Mouse (Mus musculus): Measurements from ENCODE around the gene Notch2. TPM values are rescaled to one million over a fixed set of nuclear protein-coding genes. Genes with fewer than 3 reads are reported as not detected.

Gene Notch2
- polyA plus RNA-seq, 1 experiment: 23.1 TPM

DNA sequence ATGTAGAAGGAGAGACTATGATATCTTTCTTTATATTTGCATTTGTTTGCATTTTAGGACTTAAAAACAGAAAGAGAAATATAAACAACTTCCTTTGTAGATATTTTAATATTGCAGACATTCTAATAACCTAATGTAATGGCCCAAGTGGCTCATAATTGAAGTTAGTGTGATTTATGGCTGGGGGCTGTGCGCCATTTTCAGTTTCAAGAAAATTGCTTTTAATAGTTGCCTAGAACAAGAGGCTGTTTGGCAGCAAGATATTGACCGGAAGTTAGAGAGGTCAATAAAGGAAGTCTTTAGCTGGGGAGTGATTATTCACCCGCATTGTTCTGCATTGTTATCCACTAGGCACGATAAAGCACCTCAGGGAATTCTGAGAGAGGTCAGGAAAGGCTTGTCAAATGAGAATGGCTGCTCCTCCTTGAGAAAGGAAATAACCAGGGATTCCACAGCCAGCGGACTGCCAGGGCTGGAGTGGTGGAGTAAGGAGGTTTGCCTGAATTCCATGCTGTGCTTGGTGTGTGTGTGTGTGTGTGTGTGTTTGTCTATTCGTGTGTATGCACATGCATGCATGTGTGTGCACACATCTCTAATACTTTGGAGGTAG is 61.4 kb downstream of the Notch2 start:
- no peak for DNase-seq (ENCODE audit: low spot score)

DNA sequence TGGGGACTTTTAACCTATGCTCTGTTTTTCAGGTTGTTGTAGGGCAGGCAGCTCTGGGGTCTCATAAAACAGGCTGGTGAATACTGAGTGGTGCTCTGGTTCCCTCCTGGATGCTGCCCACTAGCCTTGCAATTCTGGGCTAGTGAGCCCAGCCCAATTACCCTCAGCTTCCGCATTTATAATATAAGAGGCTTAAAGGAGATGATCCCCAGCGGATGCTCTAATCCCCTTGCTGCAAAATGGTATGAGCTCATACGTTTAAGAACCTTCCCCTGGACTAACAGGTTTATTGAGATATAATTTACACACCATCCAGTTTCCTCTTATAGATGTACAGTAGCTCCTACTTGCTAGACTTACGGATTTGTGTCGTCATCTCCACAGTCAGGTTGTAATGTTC is 64.5 kb downstream of the Notch2 start:
- no peak for DNase-seq (ENCODE audit: low spot score)

DNA sequence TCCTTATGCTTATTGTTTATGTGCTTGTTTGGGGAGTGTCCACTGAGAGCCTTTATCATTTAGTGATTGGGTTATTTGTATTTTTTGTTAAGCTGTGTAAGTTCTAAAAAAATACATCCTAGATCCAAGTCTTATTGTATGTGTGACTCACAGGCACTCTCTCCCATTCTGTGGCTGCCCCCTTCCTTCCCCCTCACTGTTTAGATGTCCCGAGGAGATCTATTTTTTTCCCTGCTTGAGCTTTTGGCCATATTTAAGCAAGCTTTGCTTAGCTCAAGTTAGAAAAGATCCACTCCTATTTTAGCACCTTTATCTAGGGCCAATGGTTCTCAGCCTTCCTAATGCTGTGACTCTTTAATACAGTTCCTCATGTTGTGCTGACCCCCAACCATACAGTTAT is 65.5 kb downstream of the Notch2 start:
- DNase-seq (ENCODE audit: low spot score): no peak

DNA sequence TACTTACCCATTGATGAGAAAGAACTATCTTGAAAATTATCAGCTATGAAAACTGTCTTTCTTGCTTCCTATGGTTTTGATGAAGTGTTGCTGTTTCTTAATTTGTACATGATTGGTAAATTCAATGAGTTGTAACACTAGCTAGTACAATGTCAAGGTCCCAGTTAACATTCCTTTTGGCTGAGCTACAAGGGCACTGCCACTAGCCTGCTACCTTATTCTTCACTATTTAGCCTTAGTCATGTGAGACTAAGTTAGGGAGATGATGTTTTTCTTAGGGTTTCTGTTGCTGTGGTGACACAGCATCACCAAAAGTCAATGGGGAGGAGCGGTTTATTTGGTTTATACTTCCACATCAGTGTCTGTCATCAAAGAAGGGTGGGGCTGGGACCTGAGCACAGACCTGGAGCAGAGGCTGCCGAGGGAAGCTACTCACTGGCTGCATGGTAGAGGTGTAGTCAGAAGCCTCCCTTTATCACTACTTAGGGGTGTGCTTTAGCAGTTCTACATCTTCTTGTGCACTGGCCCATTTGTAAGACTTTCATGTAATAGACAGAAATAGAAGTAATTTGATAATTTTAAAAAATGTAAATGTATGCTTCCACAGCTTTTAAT is 66.4 kb downstream of the Notch2 start:
- no peak for DNase-seq (ENCODE audit: low spot score)

DNA sequence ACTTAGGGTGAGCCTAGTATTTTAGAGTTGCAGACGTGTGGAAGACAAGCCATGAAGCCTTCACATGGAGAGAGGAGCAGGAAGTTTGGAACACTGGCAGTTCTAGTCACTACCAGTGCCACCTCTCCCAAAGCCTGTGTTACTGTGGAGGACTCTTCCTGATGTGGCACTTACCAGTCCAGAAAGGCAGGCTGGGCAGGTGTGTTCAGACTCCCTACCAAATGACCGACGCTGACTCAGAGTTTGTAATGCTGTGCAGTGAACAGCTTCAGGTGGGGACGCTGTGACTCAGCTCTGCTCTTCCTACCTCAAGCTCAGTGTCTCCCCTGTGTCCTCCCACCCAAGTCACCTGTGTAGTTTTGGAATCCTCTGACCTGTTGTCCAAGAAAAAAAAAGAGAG is 67.3 kb downstream of the Notch2 start:
- no peak for DNase-seq (ENCODE audit: low spot score)

DNA sequence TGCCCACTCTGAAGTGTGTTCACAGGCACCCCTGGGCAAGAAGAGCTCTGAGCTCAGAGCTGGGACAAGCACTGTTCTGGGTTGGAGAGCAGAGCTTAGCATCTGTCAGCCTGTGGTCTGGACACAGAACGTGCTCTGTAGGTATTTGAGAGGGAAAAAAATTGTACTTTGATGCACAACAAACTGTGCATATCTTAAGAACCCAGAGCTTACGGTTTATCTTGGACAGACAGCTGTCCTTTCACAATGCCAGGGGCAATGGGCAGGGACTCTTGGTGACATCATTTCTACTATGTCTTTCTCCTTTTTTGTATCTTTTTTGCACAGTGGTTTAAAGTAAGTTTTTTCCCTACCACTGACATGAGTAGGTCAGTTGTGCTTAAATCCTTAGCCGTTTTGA is 68.9 kb downstream of the Notch2 start:
- DNase-seq (ENCODE audit: low spot score): no peak

DNA sequence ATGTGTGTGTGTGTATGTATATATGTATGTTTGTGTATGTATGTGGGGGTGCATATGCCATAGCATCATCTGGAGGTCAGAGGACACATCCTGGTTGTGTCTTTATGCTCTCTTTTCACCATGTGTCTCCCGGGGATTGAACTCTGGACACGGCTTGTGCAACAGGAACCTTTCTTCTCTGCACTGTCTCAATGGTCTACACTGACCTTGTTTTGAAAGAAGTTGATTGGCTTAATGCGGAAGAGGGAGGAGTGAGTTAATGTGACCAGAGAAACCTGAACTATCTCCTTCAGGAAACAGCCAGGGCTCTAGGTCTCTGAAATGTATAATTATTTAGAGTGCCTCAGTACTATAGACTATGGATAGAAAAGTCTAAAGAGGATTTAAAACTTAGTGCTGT is 69.6 kb downstream of the Notch2 start:
- no peak for DNase-seq (ENCODE audit: low spot score)

DNA sequence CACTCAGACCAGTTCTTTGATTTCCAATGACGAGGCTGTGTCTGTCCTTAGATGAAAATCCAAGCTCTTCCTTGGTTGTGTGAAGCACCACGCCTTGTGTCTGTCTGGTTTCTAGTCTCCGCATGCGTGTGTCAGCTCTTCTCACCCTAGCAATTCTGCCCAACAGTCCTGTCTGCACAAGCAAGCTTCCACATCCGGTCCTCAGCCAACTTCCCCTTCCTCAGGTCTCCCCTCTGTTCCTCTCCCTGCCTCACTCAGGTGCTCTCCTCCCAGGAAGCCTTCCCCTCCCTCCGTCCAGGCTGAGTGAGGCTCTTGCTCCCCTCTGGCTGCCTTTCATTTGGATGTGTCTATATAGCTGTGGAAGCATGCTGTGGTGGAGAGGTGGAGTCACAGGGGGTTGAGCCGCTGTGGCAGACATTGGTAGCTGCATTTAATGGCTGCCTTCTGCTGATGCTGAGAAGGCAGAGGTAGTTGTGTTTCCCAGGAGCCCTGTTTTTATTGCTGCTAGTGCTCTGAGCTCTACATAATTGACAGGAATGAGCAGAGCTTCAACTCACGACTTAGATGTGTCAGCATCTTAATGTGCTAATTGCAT is 70.8 kb downstream of the Notch2 start:
- DNase-seq (ENCODE audit: low spot score): no peak

DNA sequence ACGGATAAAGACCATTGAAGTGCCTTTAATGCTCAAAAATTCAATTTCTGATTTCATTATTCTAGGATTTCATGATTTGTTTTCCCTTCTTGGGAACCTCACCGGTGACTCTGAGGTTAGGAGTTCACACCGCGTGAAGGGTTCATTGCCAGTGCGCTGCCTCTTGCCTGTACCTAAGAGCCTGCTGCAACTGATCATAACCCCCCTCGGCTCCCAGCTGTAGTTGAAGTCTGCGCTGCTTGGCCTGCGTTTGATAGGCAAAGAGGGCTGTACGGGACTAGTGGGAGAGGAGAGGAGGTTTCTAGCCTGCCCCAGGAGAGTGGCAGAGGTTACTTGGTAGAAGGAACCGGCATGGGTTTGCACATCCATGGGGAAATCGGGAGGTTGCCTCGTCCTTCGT is 71.5 kb downstream of the Notch2 start:
- no peak for DNase-seq (ENCODE audit: low spot score)

DNA sequence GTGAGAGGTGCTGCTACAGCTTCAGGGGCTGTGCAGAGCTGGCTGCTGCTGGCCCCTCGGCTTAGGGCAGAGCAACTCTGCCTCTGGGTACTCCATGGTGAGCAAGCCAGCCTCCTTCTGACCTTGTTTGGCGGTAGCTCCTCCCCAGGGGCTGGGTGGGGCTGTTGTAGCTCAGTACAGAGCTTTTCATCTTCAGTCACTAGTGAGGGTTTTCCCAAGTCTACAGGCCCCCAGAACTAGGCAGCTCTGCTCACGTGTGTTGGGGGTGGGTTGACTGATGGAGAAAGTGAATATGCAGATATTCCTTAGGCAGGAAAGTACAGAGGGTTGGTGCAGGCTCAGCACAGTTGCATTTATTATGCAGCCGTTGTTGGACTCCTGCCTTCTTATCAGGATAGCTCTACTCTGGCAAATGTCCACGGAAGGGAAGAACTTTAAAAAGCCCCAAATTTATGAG is 72.5 kb downstream of the Notch2 start:
- no peak for DNase-seq (ENCODE audit: low spot score)

DNA sequence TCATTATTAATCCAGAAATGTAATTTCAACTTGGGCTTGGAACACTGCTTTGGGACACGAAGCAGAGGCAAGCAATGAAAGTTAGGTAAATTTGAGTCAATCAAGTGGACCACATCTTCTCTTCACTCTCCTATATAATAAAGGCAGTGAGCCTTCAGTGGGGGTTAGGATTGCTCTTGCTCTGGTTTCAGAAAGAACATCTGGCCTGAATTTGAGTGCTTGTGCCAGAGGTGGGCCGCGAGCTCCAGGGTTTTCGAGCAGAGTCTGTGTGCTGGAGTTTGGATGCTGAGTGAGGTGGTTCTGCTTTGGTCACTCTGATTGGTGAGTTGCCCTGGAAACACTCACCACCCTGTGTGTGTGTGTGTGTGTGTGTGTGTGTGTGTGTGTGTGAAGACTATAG is 73.1 kb downstream of the Notch2 start:
- DNase-seq (ENCODE audit: low spot score): no peak

DNA sequence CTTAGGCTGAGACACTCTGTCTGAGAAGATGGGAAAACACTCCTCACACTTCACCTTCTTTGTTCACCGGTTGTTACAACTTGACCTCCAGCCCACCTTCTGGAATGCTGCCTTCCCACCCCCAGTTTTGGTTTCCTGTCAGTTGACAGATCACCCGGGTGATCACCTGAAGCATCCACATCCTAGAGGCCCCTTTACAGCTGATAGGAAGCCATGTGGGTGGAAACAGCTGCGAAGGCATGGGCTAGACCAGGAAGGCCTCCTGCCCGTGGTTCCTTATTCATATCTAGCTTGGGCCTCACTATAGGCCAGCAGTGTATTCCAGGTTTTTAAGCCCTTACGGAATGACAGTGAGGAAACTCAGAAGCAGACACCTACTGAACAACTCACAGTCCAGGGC is 73.5 kb downstream of the Notch2 start:
- DNase-seq (ENCODE audit: low spot score): no peak

DNA sequence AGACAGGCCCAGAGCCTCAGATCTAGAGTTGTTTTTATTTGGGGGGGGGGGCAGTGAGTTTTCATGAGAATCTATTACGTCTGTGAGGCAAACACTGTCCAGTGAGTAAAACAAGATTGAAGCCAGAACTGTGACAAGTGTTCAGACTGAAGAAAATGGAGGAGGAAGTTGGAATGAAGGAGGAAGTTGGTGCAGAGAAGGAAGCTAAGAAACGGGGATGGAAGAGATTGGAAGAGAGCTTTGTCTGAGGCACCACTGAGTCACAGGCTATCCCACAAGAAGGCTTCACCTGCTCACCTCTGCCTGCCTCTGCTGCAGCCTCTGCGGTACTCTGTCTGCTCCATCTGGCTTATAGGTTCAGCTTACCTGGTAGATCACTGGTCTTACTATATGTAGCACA is 74.2 kb downstream of the Notch2 start:
- DNase-seq (ENCODE audit: low spot score): no peak

DNA sequence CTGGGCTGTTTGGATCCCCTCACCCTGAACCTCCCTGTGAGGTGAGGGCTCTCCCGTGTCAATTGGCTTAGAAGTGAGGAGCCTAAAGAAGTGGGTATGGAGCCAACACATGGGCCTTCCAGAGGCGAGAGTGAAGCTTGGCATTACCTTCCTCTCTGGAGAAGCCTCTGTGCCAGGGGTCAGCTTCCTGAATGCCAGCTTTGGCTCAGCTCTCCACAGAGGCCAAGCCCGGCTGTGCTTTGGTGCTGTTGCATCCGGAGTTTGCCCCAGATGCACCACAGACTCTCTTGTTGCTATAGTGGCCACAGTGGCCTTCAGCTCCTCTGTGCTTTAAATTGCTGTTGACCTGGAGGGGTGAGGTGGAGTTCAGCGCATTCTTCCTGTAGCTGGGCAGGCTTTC is 76.4 kb downstream of the Notch2 start:
- DNase-seq (ENCODE audit: low spot score): no peak

DNA sequence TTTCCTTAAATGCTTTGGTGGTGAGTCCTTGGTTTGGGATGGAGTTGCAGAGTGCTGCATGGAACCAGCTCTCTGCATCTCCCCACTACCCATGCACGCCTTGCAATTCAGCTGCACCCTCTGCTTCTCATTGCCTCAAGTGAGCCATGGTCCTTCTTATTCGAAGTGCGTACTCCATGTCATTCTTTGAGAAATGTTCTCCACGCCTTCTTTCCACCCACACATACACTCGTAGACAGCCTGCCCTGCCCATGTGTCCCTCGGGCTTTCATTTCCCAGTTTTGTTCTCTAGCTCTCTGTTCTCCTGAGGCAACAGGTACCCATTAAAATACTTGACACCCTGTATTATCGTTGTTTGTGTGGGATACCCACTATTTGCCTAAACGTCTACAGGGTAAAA is 76.8 kb downstream of the Notch2 start:
- no peak for DNase-seq (ENCODE audit: low spot score)

DNA sequence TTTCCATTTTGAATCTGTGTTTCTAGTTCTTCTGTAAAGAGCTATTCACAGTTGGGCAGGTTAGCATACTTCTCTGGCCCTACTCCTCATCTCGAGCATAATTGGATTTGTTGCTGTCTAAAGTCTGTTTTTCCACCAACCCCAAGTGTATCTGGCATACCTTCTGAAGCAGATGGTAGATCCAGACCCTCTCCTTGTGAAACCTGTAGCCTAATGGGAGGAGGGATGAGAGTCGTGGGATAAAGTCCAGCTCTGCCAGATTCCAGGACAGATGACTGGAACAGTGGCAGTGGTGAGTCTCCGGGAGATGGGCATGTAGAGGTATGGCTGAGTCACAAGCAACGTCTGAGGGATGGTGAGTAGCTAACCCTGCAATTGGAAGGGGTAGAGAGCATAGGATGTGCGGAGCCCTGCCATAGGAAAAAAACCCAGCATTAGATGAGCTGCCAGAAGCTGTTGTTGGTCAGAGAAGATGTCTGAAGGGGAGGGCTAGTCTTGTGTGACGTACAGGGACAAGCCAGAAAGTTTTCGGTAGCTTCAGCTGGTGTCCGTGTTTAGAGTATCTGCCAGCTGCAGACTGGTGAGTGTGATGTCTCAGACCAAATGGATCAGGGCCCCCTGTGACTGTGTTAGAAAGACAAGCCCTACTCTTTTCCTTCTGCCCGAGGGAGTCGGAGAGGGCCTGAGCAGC is 79.5 kb downstream of the Notch2 start:
- DNase-seq (ENCODE audit: low spot score): no peak

DNA sequence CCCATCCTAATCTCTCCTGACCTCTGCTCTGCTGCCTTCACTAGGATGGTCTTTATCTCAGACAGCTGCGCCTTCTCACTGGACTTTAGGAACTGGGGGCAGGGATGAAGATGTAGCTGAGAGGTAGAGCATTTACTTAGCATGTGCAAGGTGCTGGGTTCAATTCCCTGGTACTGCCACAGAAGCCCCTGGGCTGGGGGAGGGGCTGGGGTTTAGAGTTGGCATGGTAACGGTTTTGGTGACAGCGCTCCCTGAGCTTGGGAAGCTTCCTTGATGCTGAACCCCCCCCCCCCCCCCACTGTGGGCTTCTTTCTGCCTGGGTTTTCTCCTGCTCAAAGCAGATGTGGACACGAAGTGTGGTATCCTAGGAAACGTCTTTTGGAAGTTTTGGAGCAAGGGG is 80.6 kb downstream of the Notch2 start:
- DNase-seq (ENCODE audit: low spot score): no peak

DNA sequence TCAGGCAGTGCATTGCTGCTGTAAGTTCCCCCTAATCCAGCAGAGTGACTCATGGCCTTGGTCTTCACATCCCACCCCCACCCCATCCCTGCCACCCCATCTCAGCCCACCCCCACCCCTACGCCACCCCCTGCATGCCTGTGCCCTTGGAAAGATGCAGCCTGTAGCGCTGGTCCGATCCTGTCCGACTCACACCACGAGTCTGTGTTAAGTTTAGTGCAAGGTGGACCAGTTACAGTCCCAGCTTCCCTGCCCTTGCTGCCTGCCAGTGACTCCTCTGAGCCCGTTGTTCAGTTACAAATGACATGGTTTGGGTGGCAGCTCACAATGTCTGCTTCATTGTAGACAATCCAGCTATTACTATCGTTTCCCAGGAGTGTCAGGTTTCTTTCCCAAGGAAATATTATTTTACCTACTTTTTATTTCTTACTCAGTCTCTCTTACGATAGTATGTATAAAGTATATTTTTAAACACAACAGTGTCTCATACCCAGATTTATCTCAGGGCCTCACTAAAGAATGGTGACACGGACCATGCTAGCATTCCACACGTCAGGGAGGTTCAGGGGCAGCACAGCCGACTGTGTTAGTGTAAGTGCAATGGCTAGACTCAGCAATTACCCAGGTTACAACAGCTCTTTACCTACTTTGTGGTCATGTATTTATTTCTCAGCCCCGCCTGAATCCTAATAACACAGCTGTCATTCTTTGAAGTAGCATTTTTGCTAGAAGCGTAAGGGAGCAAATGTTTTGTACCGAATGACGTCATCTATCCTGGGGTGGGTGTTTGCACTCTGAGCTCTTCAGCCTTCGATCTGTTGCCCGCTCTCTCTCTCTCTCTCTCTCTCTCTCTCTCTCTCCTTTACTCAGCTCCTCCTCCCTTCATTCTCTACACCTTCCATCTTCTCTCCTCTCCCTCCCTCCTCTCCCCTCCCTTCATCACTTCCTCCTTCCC is 81.6 kb downstream of the Notch2 start:
- DNase-seq (ENCODE audit: low spot score): no peak

DNA sequence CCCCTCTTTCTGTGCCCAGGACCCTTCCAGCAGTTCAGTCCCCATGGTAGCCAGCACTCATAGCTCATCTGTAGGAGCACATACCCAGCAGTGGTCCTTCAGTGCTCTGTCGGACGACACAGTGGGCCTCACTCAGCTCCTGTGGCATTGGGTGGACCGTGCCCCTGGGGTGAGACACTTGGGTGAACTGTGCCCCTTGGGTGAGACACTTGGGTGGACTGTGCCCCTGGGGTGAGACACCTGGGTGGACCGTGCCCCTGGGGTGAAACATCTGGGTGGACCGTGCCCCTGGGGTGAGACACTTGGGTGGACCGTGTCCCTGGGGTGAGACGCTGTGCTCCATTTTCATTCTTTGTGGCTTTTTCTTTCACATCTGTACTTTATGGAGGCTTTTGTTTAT is 83.7 kb downstream of the Notch2 start:
- DNase-seq (ENCODE audit: low spot score): no peak

DNA sequence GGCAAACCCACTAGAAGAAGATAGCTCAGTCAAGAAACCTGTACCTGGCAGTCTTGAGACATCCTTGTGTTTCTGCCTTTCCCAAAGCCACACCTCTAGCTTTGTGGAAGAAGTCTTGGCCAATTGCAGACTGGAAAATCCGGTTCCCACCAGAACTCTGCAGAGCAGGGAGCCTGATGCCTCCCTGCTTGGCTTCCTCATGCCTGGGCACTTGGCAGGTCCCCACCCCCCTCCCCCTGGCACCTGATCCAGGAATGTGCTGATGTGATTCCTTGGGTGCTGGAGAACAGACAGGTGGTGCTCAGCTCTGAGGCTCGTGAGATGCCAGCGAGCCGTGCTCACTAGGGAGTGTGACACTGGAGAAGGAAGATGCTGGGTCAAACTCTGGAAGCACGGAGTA is 85.3 kb downstream of the Notch2 start:
- DNase-seq (ENCODE audit: low spot score): no peak

DNA sequence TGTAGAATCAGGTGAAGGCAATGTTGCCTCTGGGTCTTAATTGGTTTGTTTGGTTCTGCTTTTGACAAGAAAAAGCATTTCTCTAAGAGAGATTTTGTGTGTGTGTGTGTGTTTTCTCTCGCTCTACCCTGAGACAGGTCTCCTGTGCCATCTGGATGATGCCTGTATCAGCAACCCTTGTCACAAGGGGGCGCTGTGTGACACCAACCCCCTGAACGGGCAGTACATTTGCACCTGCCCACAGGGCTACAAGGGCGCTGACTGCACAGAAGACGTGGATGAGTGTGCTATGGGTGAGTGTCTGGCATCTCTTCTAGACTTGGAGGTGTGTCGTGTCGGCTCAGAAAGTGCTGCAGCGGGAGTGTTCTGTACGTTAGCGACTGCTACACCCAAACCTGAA is 86.0 kb downstream of the Notch2 start:
- no peak for DNase-seq (ENCODE audit: low spot score)

DNA sequence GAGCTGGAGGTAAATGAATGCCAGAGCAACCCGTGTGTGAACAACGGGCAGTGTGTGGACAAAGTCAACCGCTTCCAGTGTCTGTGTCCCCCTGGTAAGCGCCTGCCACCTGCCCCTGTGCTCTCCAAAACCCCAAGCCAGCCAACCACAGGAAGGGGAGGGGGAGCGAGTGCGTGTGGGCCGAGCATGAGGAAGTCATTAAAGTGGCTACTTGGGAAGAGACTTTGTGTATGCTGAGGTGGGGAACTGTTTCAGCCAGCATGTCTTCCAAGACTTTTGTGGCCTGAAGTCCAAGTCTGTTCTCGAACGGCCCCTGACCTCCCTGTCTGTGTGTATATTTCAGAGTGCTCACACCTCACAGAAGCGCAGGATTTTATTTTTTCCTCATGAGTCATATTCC is 88.2 kb downstream of the Notch2 start:
- DNase-seq (ENCODE audit: low spot score): no peak

Measured in urinary bladder, adult 2 months (tissue).